Mouse (Mus musculus) lung, embryonic 15.5 days (tissue): ENCODE results near the gene Tnnt2. TPM values are rescaled to one million over a fixed set of nuclear protein-coding genes. Genes with fewer than 3 reads are reported as not detected.

ENCODE experiments used
- ATAC-seq: fragments of 200-750 bp; cut with Nextera tagmentation; 2 replicates; pipeline ENCODE4 v1.8.0; 2017; ENCODE audit warnings: moderate number of reproducible peaks, borderline replicate concordance; ENCODE audit not compliant: low FRiP score, low TSS enrichment; ENCODE audit errors: extremely low read depth
- H3K27ac ChIP-seq: fragments of 300-500 bp; sonication (generic); 2 replicates; pipeline ENCODE4 v1.5.1; 2015; ENCODE audit warnings: moderate library complexity, mild to moderate bottlenecking, inconsistent platforms
- H3K27me3 ChIP-seq: fragments of 300-500 bp; sonication (generic); 2 replicates; pipeline ENCODE4 v1.6.1; 2015; ENCODE audit warnings: inconsistent platforms
- H3K36me3 ChIP-seq: fragments of 300-500 bp; sonication (generic); 2 replicates; pipeline ENCODE4 v1.6.1; 2015; ENCODE audit warnings: inconsistent platforms
- H3K4me1 ChIP-seq: fragments of 300-500 bp; sonication (generic); 2 replicates; pipeline ENCODE4 v1.6.1; 2015; ENCODE audit warnings: inconsistent platforms
- H3K4me2 ChIP-seq: fragments of 300-500 bp; sonication (generic); 2 replicates; pipeline ENCODE4 v1.6.1; 2015; ENCODE audit warnings: inconsistent platforms, mild to moderate bottlenecking, moderate library complexity
- H3K4me3 ChIP-seq: fragments of 300-500 bp; sonication (generic); 2 replicates; pipeline ENCODE4 v1.5.1; 2015; ENCODE audit warnings: mild to moderate bottlenecking, inconsistent platforms
- H3K9ac ChIP-seq: fragments of 300-500 bp; sonication (generic); 2 replicates; pipeline ENCODE4 v1.6.1; 2015; ENCODE audit warnings: inconsistent platforms
- H3K9me3 ChIP-seq: fragments of 300-500 bp; sonication (generic); 2 replicates; pipeline ENCODE4 v1.6.1; 2016; ENCODE audit warnings: inconsistent platforms
- WGBS: fragments of 180-500 bp; shearing (Covaris S2); methylation state at CpG from one replicate; pipeline ENCODE4 v1.1.7; 2015; 5-methylcytosine and 5-hydroxymethylcytosine counted together
- polyA plus RNA-seq: library from polyadenylated mRNA; unstranded; fragments of >200 nt; fragmentation: Nextera tagmentation; extraction: Ambion mirVana; gene quantifications from 2 replicates; pipeline ENCODE4 v1.2.1, GENCODE M21; 2015

Gene Tnnt2
- polyA plus RNA-seq, result 158 and 190 TPM in 2 replicates

DNA sequence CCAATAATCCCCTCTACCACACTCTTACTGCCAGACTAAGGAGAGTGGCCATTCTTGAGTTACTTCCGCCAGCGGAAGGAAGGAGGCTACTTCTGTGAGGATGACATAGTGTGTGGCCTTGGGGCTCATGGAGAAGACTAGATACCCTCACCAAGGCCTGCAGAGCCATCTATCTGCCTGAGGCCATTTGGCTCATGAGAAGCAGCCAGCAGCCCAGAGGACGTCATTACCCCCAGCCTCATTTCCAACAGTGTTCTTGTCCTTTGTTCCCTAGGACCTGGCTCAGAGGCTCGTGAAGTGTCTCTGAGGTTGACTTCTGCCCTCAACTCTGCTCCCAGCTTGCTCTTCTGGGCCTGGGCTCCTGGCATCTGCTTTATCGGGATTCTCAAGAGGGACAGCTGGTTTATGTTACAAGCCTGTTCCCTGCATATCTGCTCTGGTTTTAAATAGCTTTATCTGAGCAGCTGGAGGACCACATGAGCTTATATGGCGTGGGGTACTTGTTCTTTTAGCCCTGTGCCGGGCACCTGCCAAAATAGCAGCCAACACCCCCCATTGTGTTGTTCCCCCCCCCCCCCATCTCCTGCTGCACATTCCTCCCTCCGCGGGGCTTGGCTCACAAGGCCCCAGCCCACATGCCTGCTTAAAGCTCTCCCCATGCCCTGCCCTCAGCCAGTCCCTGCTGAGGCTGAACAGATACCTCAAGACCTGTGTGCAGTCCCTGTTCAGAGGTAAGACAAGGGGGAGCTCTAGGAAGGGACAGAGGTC, at the start of gene Tnnt2:
Gene Tnnt2 (plus strand): TSS at position 639 of the 768 bp plus-strand sequence.
- Histone ChIP-seq H3K9ac (no peak within 1 kb of the TSS), H3K27ac (0 out of 2 replicates have a peak within 1 kb of the TSS, but pooled peaks have one; percentile 22), H3K9me3 (no peaks in the 10 kb centered on the region), H3K4me3 (no peak within 1 kb of the TSS), H3K4me2 (no peak within 1 kb of the TSS), H3K4me1 (peaks cover 11% of the 10 kb centered on the region), H3K36me3 (no peaks in the 10 kb centered on the region), H3K27me3 (no peaks in the 10 kb centered on the region)
- ATAC-seq, result peak; percentile 50; the same call in 1 of the 2 replicates
- WGBS, result 27% methylated on average over 9 of the region's 9 CpGs

DNA sequence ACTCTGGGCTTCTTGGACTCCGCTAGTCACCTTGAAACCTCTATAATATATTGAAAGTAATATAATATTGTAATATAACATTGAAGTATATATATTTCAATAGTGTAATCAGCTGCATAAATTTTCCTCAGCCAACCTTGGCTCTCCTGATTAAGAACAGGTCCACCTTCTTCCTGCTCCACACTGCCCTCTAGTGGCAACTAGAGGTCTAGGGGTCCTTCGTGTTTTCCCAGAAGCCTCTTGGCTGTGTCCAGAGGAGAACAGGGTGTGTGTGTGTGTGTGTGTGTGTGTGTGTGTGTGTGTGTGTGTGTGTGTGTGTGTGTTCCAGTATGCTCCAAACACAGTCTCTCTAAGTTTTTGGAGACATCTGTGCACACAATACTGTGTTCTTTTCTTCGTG, 48.4 kb upstream of the Tnnt2 start:
- ATAC-seq, result no peak
- WGBS, result 49% methylated on average over 3 of the region's 3 CpGs
- H3K27ac ChIP-seq, result no peak overlapping the region

DNA sequence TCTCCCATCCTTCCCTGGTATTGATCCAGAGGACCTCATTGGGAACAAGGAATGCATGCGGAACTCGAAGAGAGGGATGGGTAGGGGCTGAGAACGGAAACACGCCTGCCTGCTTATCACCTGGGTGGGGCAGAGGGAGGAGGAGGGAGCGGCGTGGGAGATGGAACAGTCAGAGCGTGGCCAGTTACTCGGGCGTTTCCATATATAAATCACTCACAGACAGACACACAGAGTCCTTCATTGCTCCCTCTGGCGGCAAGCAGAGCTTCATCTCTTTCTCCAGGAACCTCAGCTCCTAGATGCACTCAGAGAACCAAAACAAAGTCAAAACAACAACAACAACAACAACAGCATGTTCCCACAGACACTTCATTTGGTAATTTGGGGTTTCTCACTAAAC, 47.4 kb upstream of the Tnnt2 start:
- 27% methylated on average over 10 of the region's 10 CpGs for WGBS
- Histone ChIP-seq H3K4me3 (no peak overlapping the region), H3K9ac (no peak overlapping the region), H3K36me3 (no peaks in the 10 kb centered on the region), H3K9me3 (no peaks in the 10 kb centered on the region), H3K4me1 (peaks cover 6% of the 10 kb centered on the region), H3K27me3 (no peaks in the 10 kb centered on the region), H3K4me2 (peak overlapping the region; percentile 29; the same call in 1 of the 2 replicates), H3K27ac (no peak overlapping the region)
- ATAC-seq, result no peak

More for the DNA sequence above, 48.4 kb upstream of the Tnnt2 start:
- H3K36me3 ChIP-seq, result no peaks in the 10 kb centered on the region
- peaks cover 2% of the 10 kb centered on the region; the same call in 1 of the 2 replicates for H3K4me1 ChIP-seq
- no peak overlapping the region for H3K9ac ChIP-seq
- H3K27me3 ChIP-seq, result no peaks in the 10 kb centered on the region
- H3K4me3 ChIP-seq, result no peak overlapping the region
- no peaks in the 10 kb centered on the region for H3K9me3 ChIP-seq
- H3K4me2 ChIP-seq, result no peak overlapping the region

DNA sequence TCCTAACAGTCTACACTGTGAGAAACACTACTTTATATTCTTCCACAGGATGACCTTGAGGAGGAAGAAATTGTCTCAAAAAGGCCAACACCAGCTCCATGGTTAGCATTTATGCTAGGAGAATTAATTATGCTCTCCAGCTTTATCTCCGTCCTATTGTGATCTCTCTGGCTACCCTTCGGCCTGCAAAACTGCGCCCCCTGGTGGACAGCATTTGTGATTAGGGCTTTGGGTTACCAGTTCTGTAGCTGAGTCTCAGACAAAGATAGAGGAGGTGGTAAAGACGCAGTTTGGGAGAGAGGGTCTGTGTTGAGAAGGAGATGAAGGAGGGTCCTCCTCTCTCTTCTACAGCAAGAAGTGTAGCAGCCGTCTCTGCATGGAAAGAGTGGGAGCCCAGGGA, 46.3 kb upstream of the Tnnt2 start:
- H3K9me3 ChIP-seq, result no peaks in the 10 kb centered on the region
- no peak overlapping the region for H3K4me2 ChIP-seq
- no peak overlapping the region for H3K9ac ChIP-seq
- WGBS, result 12% methylated on average over 5 of the region's 5 CpGs
- H3K4me1 ChIP-seq, result peaks cover 17% of the 10 kb centered on the region
- no peak overlapping the region for H3K4me3 ChIP-seq
- H3K36me3 ChIP-seq, result no peaks in the 10 kb centered on the region
- no peak overlapping the region for H3K27ac ChIP-seq
- no peak for ATAC-seq
- H3K27me3 ChIP-seq, result no peaks in the 10 kb centered on the region

DNA sequence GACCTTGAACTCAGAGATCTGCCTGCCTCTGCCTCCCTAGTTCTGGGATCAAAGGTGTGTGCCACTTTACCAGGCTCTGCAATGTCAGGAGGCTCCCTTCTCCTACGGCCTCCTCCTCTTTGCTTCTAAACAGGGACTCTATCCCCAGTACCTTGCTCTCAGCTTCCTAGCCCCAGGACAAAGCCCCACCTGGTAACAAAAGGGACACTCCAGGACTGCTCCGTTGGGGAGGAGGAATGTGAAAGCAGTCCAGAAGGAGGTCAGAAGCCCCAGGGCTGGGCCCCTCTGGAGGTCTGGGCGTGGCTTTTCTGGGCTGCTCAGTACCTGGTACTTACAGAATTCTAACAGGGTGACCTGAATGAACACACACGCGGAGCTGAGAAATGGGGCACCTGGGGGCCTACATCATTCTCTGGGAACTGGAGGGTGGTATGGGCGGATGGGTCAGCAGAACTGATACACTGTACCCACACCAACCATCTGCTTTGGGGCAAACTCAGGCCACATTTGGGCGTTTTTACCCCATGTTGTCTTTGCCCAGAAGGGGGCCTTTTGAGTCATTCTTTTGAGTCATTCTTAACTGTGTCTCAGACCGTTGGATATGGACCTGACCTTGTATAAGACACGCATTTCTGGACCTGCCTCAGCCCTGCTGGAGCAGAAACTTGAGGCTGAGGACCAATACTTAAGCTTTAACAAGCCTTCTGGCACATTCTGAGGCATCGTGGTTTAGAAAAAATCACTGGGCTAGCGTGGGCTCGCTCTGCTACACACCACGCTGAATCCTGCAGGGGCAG, 43.8 kb upstream of the Tnnt2 start:
- WGBS, result 68% methylated on average over 13 of the region's 13 CpGs
- Histone ChIP-seq H3K9ac (no peak overlapping the region), H3K4me3 (no peak overlapping the region), H3K27ac (no peak overlapping the region), H3K4me2 (no peak overlapping the region), H3K9me3 (no peaks in the 10 kb centered on the region), H3K4me1 (peaks cover 18% of the 10 kb centered on the region), H3K27me3 (no peaks in the 10 kb centered on the region), H3K36me3 (no peaks in the 10 kb centered on the region)
- ATAC-seq, result no peak

DNA sequence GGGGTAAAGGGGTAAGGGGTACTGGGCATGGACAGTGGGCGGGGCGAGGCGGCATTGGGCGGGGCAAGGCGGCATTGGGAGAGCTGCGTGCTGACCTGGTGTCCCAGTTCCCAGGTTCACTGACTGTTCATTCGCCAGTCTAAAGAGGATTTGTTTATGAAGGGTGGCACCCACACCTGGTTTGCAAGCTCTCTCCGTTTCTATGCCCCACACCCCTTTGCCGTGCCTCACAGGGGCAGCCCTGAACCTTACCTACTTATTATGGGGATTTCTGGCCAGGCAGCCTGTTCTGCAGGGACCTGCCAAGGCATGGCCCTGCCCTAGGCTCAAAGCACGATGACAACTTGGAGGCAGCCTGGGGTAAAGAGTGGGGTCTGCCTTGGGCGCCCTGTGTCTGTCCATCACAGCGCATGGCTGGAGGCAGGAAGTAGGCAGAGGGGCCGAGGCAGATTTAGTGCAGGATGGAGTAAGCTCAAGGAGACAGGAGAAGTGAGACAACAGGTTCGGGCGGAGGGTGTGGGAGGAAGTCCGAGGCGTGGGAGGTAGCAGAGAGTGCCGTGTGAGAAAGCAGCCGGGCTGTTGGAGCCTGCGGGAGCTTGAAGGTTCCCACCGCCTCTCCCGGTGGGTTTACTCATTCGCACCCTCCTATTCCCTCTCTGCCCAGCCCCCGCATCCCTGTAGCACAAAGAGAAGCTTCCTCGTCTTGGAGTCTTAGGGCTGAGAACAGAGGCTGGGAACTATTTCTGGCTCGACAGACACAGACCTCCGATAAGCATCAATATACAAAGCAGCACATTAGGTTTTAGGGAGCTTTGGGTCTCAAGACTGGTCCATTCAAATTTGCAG, 42.6 kb upstream of the Tnnt2 start:
- no peaks in the 10 kb centered on the region for H3K36me3 ChIP-seq
- H3K4me1 ChIP-seq, result peaks cover 18% of the 10 kb centered on the region
- H3K9me3 ChIP-seq, result no peaks in the 10 kb centered on the region
- peak; percentile 37; the same call in 1 of the 2 replicates for ATAC-seq
- peak overlapping the region; percentile 25 for H3K9ac ChIP-seq
- H3K27ac ChIP-seq, result peak overlapping the region; percentile 74
- peak overlapping the region; percentile 56 for H3K4me2 ChIP-seq
- 12% methylated on average over 27 of the region's 27 CpGs for WGBS
- no peaks in the 10 kb centered on the region for H3K27me3 ChIP-seq
- H3K4me3 ChIP-seq, result peak overlapping the region; percentile 19

DNA sequence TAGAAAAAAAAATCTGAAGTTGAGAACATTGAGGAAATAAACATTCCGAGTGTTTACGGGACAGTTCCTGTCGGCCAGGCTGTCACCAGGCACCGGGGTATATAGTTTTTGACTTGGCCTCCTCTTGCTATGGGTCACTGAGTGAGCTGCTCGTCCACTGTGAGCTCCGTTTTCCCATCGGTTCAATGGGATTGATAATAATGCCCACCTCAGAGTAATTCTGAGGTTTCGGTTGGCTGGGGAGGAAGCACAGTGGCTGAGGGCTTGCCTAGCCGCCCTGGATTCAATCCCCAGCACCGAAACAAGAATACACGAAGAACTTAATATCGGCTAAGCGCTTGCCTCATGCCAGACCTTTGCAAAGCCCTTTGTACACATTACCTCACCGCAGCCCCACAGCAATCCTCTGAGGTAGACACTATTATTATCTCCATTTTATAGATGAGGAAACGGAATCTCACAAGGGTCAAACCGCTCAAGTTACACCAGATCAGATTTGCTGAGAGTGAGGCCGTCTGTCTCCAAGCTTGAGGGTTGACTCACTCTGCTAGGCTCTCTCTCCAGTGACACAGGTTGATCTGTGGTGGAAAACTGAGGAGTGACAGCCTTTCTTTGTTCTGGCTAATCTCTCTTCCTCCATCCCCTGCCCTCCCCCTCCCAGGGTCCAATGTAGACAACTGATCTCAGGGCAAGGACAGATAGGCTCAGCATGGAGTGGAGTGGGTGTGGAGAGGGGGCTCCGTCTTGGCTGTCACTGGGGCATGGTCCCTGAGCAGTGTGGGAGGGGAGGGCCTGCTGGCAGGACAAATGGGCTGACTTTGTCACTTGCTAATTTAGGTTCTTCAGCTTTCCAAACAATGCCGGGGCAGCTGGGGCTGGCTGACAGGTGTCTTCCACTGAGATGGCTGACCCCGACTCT, 41.7 kb upstream of the Tnnt2 start:
- Histone ChIP-seq H3K4me1 (peaks cover 24% of the 10 kb centered on the region), H3K27me3 (no peaks in the 10 kb centered on the region), H3K4me2 (peak overlapping the region; percentile 56), H3K36me3 (no peaks in the 10 kb centered on the region), H3K4me3 (peak overlapping the region; percentile 19), H3K9me3 (no peaks in the 10 kb centered on the region), H3K27ac (peak overlapping the region; percentile 74), H3K9ac (0 out of 2 replicates have a peak overlapping the region, but pooled peaks have one; percentile 14)
- WGBS, result 16% methylated on average over 20 of the region's 20 CpGs
- no peak for ATAC-seq

DNA sequence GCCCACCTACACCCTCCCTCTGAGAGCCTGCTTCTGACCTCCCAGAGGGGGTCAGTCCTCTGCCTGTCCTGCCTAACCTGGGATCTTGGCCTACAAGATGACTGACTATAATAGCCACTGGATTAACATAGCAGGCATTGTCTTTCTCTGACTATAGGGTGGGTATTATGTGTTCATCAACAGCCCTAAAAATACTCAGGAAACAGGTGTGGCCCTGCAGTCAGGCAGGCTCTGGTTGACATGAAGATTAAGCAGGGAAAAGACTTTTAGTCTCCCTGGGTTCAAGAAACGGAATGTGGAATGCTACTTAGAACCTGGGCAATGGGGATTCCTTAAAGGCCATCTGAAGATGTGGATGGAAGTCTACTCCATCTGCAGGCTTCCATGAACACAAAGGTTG, 37.7 kb upstream of the Tnnt2 start:
- H3K4me2 ChIP-seq, result no peak overlapping the region
- no peaks in the 10 kb centered on the region for H3K36me3 ChIP-seq
- H3K27me3 ChIP-seq, result no peaks in the 10 kb centered on the region
- H3K27ac ChIP-seq, result no peak overlapping the region
- peaks cover 41% of the 10 kb centered on the region for H3K4me1 ChIP-seq
- ATAC-seq, result no peak
- H3K9ac ChIP-seq, result no peak overlapping the region
- H3K9me3 ChIP-seq, result no peaks in the 10 kb centered on the region
- H3K4me3 ChIP-seq, result no peak overlapping the region
- 71% methylated on average over 1 of the region's 1 CpGs for WGBS

DNA sequence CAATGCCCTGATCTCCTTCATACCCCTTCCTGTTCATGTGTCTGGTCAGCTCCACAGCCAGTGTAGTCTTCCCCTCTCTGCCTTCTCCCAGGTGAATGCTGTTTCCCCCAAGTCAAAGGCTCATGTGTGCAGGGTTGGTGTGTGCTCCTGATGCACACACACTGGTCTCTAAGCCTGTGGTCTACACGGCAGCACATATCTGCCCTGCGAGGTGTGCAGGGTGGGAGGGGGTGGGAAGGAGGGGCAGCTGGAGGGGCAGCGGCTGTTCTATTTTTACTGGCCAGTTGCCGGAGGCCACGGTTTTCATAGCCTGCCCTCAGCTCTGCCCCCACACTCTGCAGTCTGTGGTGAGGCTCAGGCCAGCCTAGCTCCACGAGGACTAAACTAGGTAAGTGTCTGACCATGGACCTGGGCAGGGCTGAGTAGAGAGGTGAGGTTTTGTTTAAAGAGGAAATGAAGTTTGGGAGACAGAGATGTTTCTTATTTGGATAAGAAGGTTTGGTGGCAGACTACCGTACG, 37.0 kb upstream of the Tnnt2 start:
- Histone ChIP-seq H3K36me3 (no peaks in the 10 kb centered on the region), H3K9ac (no peak overlapping the region), H3K4me1 (peaks cover 34% of the 10 kb centered on the region), H3K27me3 (no peaks in the 10 kb centered on the region), H3K9me3 (no peaks in the 10 kb centered on the region), H3K4me3 (no peak overlapping the region), H3K4me2 (no peak overlapping the region), H3K27ac (no peak overlapping the region)
- WGBS, result 32% methylated on average over 8 of the region's 8 CpGs
- ATAC-seq, result no peak

DNA sequence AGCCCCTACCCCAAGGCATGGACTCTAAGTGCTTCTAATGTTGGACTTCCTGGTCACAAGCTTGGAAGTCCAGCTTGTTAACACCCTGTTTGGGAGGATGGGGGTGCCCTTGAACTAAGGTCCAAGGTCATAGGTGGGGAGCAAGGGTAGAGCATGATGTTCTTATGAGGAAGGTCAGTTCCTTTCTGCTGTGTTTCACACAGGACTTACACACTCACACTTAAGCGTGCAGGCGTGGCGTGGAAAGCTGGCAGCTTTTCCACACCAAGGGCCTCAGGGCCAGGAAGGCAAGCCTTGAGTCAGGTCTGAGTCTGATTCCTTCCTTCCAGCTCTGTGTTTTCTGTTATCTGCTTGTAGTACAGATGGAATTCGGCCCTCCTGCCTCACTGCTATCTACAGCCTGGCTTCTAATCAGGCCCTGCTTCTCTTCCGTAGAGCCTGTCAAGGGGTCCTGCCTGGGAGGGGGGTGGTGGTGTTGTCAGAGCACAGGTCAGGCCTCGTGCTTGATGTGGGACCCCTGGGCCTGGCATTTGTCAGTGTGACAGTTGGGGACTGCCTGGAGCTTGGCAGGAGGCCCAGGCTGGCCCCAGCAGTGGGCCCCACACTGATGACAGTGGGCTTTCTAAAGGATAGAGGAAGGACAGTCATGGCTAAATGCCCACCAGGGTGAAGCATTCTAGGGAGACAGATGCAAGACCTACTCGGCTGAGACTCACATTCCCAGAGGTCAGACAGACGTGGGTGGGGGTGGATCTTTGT, 35.8 kb upstream of the Tnnt2 start:
- Histone ChIP-seq H3K9ac (no peak overlapping the region), H3K4me3 (no peak overlapping the region), H3K27ac (peak overlapping the region; percentile 43), H3K27me3 (no peaks in the 10 kb centered on the region), H3K36me3 (no peaks in the 10 kb centered on the region), H3K4me2 (no peak overlapping the region), H3K9me3 (no peaks in the 10 kb centered on the region), H3K4me1 (peaks cover 27% of the 10 kb centered on the region)
- peak; percentile 89 for ATAC-seq
- 24% methylated on average over 8 of the region's 8 CpGs for WGBS
